Mouse (Mus musculus): Measurements from ENCODE around the gene Arid1b.

GRCm38 (mm10) chr17:5297491-5297890 is 303.4 kb downstream of the Arid1b start:
- TF ChIP-seq GATA1 (IDR thresholded peaks at IDR 0.05; ENCODE audit: low read length), result no peak
- TF ChIP-seq TAL1 (IDR thresholded peaks at IDR 0.05; ENCODE audit: low read length), result no peak
